Mouse (Mus musculus): ENCODE results near the gene Il17d. TPM values are rescaled to one million over a fixed set of nuclear protein-coding genes. Genes with fewer than 3 reads are reported as not detected.

Il17d gene
- polyA plus RNA-seq, 1 experiment from 2014 or later: 6.0 TPM

DNA sequence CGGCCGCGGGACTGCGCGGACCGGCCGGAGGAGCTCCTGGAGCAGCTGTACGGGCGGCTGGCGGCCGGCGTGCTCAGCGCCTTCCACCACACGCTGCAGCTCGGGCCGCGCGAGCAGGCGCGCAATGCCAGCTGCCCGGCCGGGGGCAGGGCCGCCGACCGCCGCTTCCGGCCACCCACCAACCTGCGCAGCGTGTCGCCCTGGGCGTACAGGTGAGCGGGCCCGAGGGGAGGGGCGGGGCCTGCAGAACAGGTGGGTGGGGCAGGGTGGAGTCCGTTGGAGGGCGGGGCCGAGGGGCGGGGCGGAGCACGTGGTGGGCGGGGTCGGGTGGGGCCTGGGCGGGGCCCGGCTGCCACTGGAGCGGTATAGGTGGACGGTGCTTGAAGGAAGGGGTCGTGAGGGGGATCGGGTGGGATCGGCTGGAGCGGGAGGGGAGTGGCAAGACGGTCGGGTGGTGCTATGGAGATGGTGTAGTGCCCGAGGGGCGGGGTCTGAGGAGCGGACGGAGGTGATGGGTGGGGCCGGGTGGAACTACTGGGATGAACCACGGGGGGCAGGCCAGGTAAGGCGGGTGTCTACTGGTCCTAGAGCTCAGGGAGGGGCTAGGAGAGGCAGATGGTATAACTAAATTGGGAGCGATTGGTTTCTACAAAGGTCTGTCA lies 942 bp downstream of the Il17d start:
- peak overlapping the region; percentile 82 for H3K4me2 ChIP-seq
- peak; percentile 86 for ATAC-seq (ENCODE audit: low FRiP score)
- WGBS: under 1% methylated on average over 47 of the region's 60 CpGs
- H3K9me3 ChIP-seq (replicated peaks): no peaks in the 10 kb centered on the region
- H3K4me1 ChIP-seq: peaks cover 22% of the 10 kb centered on the region
- peak overlapping the region; percentile 82 for H3K4me3 ChIP-seq (replicated peaks)
- H3K27ac ChIP-seq (replicated peaks): peak overlapping the region; percentile 78
- no peaks in the 10 kb centered on the region for H3K36me3 ChIP-seq
- peaks cover 13% of the 10 kb centered on the region; the same call in 1 of the 2 replicates for H3K27me3 ChIP-seq (replicated peaks)
- peak overlapping the region; percentile 69 for H3K9ac ChIP-seq (replicated peaks)

DNA sequence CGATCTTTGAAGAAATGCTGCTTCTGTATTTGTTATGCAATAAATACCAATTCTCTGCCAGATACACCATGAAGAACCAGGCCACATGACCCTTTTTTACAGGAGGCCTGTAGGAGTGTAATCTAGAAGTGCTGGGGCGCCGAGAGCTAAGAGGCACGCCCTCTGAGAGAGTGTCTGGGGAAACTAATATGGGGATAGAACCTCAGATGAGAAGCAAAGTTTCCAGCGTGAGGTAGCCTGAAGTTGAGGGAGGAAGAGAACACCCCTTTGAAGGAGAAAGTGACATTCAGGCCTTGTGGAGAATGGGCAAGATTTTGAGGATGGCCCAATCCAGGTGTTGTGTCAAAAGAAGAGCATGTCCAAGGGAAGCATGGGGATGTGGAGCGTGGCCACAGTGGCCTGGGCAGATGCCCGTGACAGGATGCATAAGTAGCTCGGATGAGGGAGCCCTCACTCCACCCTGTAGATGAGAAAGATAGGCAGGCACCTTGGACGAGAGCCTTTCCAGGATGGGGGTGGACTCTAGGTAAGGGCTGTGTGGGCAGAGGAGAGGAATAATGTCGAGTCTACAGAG lies 1.6 kb downstream of the Il17d start:
- ATAC-seq (ENCODE audit: low FRiP score): peak; percentile 33; the same call in 1 of the 2 replicates
- WGBS: 57% methylated on average over 10 of the region's 10 CpGs
- Histone ChIP-seq H3K27me3 (replicated peaks) (peaks cover 13% of the 10 kb centered on the region; the same call in 1 of the 2 replicates), H3K27ac (replicated peaks) (no peak overlapping the region), H3K4me2 (peak overlapping the region; percentile 82), H3K36me3 (no peaks in the 10 kb centered on the region), H3K4me3 (replicated peaks) (peak overlapping the region; percentile 82), H3K4me1 (peaks cover 22% of the 10 kb centered on the region), H3K9me3 (replicated peaks) (no peaks in the 10 kb centered on the region), H3K9ac (replicated peaks) (peak overlapping the region; percentile 69; the same call in 1 of the 2 replicates)

DNA sequence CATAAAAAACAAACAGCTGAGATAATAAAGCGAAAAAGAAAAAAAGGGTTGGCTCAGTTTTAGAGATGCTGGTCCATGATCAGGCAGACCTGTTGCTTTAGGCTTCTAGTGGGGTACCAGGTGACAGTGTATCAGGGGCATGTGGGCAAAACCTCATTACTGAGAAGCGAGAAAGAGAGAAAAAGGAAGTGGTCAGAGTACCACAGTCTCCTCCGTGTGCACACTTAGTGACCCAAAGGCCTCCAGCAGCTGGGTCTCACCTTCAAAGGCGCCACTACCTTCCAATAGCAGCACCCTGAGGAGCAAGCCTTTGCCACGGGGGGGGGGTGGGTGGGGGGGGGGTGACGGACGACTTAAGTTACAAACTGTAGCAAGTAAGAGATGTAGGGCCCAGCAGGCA lies 2.5 kb downstream of the Il17d start:
- Histone ChIP-seq H3K9ac (replicated peaks) (no peak overlapping the region), H3K4me3 (replicated peaks) (no peak overlapping the region), H3K4me2 (no peak overlapping the region), H3K27me3 (replicated peaks) (peaks cover 13% of the 10 kb centered on the region; the same call in 1 of the 2 replicates), H3K4me1 (peaks cover 22% of the 10 kb centered on the region), H3K36me3 (no peaks in the 10 kb centered on the region), H3K9me3 (replicated peaks) (no peaks in the 10 kb centered on the region), H3K27ac (replicated peaks) (no peak overlapping the region)
- 49% methylated on average over 7 of the region's 7 CpGs for WGBS
- ATAC-seq (ENCODE audit: low FRiP score): no peak

DNA sequence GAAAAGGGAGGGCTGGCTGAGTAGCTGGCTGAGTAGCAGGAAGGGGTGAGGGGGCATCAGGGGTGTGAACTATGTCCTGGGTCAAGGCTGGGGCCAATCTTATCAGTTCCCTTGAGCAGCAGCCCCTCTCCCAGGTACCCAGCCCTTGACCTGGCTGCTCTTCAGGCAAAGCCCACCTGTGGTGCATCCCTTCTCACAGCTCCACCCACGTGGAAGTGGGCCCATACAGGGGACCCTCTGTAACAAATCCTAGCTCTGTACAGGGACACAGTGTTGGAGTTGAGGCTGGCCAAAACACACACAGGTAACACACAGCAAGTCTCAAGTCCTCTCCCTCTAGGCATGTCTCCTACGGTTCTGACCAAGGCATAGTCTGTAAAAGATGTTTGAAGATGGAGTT lies 3.0 kb downstream of the Il17d start:
- WGBS: 47% methylated on average over 2 of the region's 2 CpGs
- H3K36me3 ChIP-seq: no peaks in the 10 kb centered on the region
- H3K4me3 ChIP-seq (replicated peaks): no peak overlapping the region
- H3K4me1 ChIP-seq: peaks cover 22% of the 10 kb centered on the region
- peaks cover 13% of the 10 kb centered on the region; the same call in 1 of the 2 replicates for H3K27me3 ChIP-seq (replicated peaks)
- H3K4me2 ChIP-seq: no peak overlapping the region
- H3K9me3 ChIP-seq (replicated peaks): no peaks in the 10 kb centered on the region
- H3K9ac ChIP-seq (replicated peaks): no peak overlapping the region
- no peak for ATAC-seq (ENCODE audit: low FRiP score)
- H3K27ac ChIP-seq (replicated peaks): no peak overlapping the region

DNA sequence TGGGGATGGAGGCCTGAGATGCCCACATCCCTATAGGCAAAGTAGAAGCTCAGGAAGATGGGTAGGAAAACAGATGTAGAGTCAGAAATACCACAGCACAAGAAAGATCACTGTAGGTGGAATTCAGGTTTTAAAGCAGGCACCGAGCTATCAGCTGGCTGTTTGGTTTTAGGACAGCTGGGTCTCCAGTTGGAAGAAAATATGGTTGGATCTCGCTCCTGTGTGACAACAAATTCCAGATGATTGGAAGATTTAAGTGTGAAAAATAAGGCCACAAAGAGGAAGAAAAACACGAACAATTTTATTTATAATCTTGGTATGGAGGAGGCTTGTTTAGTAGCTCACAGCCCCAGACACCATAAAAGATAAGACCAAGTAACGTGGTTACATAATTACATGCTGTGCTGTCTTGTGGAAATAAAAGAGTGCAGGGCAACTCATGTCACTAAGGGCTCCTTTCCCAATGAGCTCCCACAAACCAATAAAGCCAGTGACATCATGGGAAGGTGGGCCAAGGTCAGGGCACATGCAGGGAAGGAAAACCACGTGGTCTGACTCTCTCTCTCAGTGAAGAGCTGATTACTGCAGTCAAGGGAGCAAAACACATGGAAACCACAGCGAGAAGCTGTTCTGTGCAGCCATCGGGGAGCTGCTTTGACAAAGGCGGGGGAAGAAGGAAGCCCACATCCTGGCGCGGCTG lies 4.7 kb downstream of the Il17d start:
- peaks cover 22% of the 10 kb centered on the region for H3K4me1 ChIP-seq
- WGBS: 37% methylated on average over 10 of the region's 10 CpGs
- ATAC-seq (ENCODE audit: low FRiP score): no peak
- H3K36me3 ChIP-seq: no peaks in the 10 kb centered on the region
- no peak overlapping the region for H3K4me3 ChIP-seq (replicated peaks)
- H3K9me3 ChIP-seq (replicated peaks): no peaks in the 10 kb centered on the region
- 0 out of 2 replicates have a peak, but pooled peaks cover 3% of the 10 kb centered on the region for H3K27me3 ChIP-seq (replicated peaks)
- peak overlapping the region; percentile 5; the same call in 1 of the 2 replicates for H3K27ac ChIP-seq (replicated peaks)
- H3K9ac ChIP-seq (replicated peaks): no peak overlapping the region
- no peak overlapping the region for H3K4me2 ChIP-seq

DNA sequence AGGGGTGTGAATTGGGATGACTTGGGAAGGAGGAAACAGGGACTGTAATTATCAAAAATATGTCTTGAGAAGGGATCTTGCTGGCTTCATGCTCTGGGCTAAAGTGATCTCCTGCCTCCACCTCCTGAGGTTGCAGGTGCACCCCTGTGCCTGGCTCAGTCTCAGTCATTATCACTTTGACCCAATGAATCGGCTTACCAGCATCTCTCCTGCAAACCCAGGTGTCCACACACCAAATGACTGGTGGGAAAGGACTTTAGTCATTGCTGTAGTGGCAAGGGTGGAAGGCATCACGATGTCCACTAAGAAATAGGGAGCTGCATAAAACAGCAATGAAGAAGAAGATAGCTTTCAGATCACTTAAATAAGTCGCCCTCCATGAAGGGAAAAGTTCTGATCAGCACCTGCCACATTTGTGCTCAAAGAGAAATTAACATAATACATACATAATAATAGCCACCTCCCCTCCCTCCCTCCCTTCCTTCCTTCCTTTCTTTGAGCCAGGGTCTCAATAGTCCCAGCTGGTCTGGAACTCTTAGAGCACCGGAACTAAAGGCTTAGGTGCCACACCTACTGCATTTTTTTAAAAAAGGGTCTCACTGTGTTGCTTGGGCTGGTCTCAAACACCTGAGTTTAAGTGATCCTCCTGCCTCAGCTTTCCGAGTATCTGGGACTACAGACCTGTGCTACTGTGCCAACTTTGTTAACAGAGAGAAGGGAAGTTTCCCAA lies 5.4 kb downstream of the Il17d start:
- H3K27ac ChIP-seq (replicated peaks): peak overlapping the region; percentile 5; the same call in 1 of the 2 replicates
- H3K9me3 ChIP-seq (replicated peaks): no peaks in the 10 kb centered on the region
- no peak for ATAC-seq (ENCODE audit: low FRiP score)
- H3K27me3 ChIP-seq (replicated peaks): 0 out of 2 replicates have a peak, but pooled peaks cover 3% of the 10 kb centered on the region
- peaks cover 27% of the 10 kb centered on the region for H3K4me1 ChIP-seq
- no peak overlapping the region for H3K4me3 ChIP-seq (replicated peaks)
- no peaks in the 10 kb centered on the region for H3K36me3 ChIP-seq
- WGBS: 68% methylated on average over 5 of the region's 5 CpGs
- H3K4me2 ChIP-seq: no peak overlapping the region
- H3K9ac ChIP-seq (replicated peaks): no peak overlapping the region

DNA sequence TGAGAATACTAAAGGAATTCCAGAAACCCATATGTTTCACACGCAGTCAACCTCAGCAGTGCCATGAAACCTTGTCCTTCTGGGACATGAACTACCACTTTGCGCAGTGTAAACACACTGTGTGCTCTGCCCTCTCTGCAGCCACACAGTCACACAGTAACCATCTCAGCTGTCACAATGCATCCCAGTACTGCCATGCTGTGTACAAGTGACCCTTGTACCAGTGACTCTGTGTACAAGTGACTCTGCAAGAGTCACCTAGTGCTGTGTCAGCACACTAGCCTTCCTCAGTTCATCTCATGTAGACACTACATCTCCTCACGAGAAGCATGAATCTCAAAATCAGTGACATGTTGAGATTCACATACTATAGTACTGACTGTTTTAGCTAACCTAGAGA lies 8.0 kb downstream of the Il17d start:
- H3K9ac ChIP-seq (replicated peaks): no peak overlapping the region
- 96% methylated on average over 3 of the region's 3 CpGs for WGBS
- no peaks in the 10 kb centered on the region for H3K9me3 ChIP-seq (replicated peaks)
- no peaks in the 10 kb centered on the region for H3K36me3 ChIP-seq
- peaks cover 37% of the 10 kb centered on the region for H3K4me1 ChIP-seq
- no peak overlapping the region for H3K27ac ChIP-seq (replicated peaks)
- H3K27me3 ChIP-seq (replicated peaks): no peaks in the 10 kb centered on the region
- H3K4me2 ChIP-seq: no peak overlapping the region
- no peak overlapping the region for H3K4me3 ChIP-seq (replicated peaks)
- ATAC-seq (ENCODE audit: low FRiP score): no peak

DNA sequence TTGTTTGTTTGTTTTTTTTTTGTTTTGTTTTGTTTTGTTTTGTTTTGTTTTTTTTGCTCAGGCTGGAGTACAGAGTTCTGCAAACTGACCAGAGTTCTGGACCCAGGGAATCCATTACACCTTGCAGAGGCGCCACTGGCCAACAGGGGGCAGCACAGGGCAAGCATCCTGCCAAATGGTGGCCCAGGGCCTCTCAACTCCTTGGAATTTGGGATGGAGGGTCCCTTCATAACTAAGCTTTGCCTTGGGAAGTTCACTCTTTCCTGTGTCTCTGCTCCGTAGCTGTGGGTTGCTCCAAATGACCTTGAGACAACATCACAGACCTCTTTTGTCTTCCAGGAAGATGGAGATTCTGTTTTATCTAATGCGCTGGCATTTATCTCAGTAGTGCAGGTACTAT lies 8.6 kb downstream of the Il17d start:
- 39% methylated on average over 3 of the region's 3 CpGs for WGBS

DNA sequence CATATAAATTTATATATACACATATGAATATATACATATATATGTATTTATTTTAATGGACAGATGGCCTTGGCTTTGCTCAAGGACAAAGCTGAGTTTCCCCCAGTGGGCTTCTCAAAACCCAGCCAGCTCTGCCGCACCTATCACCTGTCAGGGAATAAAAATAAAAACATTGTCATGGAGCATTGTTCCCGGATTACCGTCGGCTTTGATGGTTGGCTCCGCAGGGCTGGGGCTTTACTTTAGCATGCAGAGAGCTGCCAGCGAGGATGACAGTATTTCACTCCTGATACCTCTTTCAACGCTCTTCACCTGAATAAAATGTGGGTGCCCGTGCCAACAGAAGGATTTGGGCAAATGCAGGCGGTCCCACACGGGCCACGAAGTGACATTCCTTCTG lies 9.3 kb downstream of the Il17d start:
- Histone ChIP-seq H3K27ac (replicated peaks) (no peak overlapping the region; the same call in 1 of the 2 replicates), H3K4me3 (replicated peaks) (no peak overlapping the region), H3K27me3 (replicated peaks) (no peaks in the 10 kb centered on the region), H3K9ac (replicated peaks) (no peak overlapping the region), H3K4me2 (no peak overlapping the region), H3K4me1 (peaks cover 41% of the 10 kb centered on the region), H3K36me3 (no peaks in the 10 kb centered on the region), H3K9me3 (replicated peaks) (no peaks in the 10 kb centered on the region)
- 16% methylated on average over 11 of the region's 11 CpGs for WGBS
- ATAC-seq (ENCODE audit: low FRiP score): no peak

More for the DNA sequence above, 8.6 kb downstream of the Il17d start:
- H3K27me3 ChIP-seq (replicated peaks): no peaks in the 10 kb centered on the region
- no peaks in the 10 kb centered on the region for H3K9me3 ChIP-seq (replicated peaks)
- no peak for ATAC-seq (ENCODE audit: low FRiP score)
- H3K27ac ChIP-seq (replicated peaks): no peak overlapping the region
- H3K4me2 ChIP-seq: no peak overlapping the region
- no peaks in the 10 kb centered on the region for H3K36me3 ChIP-seq
- no peak overlapping the region for H3K9ac ChIP-seq (replicated peaks)
- peaks cover 41% of the 10 kb centered on the region for H3K4me1 ChIP-seq
- H3K4me3 ChIP-seq (replicated peaks): no peak overlapping the region

DNA sequence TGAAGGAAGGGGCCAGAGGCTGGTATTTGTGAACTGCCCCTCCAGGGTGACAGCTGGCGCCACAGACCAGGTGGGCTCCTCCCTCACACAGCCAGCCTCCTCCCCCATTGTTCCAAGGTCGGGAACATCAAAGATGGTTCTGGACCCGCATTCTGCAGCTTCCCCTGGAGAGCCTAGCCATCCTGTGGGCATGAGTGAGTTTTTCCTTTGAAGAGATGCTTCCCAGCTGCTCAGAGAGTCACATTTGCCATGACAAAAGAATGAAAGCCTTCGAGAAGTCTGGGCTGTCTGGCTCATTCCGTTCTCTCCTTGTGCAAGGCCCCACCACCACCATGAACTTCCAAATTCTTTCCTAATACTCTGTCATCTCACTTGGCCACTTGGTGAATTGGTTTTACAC lies 9.8 kb downstream of the Il17d start:
- Histone ChIP-seq H3K27me3 (replicated peaks) (no peaks in the 10 kb centered on the region), H3K27ac (replicated peaks) (peak overlapping the region; percentile 2; the same call in 1 of the 2 replicates), H3K4me3 (replicated peaks) (no peak overlapping the region), H3K36me3 (no peaks in the 10 kb centered on the region), H3K9me3 (replicated peaks) (no peaks in the 10 kb centered on the region), H3K4me2 (peak overlapping the region; percentile 19; the same call in 1 of the 2 replicates), H3K9ac (replicated peaks) (no peak overlapping the region), H3K4me1 (peaks cover 40% of the 10 kb centered on the region)
- 15% methylated on average over 5 of the region's 5 CpGs for WGBS
- ATAC-seq (ENCODE audit: low FRiP score): no peak

DNA sequence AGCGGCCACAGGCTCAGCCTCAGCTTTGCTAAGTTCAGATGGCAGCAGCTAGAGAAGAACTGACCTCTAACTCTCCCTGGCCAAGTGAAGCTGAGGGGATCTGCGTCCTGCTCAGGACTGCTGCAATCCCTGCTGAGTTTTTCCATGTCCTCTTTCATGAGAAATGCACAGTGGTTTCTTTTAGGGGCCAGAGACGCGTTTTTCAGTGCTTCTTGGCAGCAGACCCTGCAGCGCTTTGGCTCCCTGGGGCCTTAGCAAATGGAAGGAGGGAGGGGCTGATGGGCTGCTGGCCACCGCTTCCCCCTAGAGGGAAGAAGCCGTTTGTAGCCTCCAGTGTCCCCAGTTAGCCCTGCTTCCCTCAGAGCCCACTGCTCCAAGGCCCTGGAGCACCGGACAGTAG lies 10.4 kb downstream of the Il17d start:
- Histone ChIP-seq H3K36me3 (no peaks in the 10 kb centered on the region), H3K9ac (replicated peaks) (no peak overlapping the region), H3K4me1 (peaks cover 34% of the 10 kb centered on the region), H3K4me2 (peak overlapping the region; percentile 19), H3K27me3 (replicated peaks) (no peaks in the 10 kb centered on the region), H3K27ac (replicated peaks) (0 out of 2 replicates have a peak overlapping the region, but pooled peaks have one; percentile 2), H3K9me3 (replicated peaks) (no peaks in the 10 kb centered on the region), H3K4me3 (replicated peaks) (no peak overlapping the region)
- 12% methylated on average over 8 of the region's 8 CpGs for WGBS
- peak; percentile 51; the same call in 1 of the 2 replicates for ATAC-seq (ENCODE audit: low FRiP score)

Measured in neural tube, embryonic 15.5 days (tissue).